Mouse (Mus musculus): ENCODE measurements around the gene Nfe2l3. TPM values are rescaled to one million over a fixed set of nuclear protein-coding genes. Genes with fewer than 3 reads are reported as not detected.

The Nfe2l3 gene
- polyA plus RNA-seq (2014; fragmentation: Illumina TruSeq; extraction: RNeasy Lipid Tissue Mini Kit (QIAGEN cat#74804); ENCODE audit: insufficient read depth, low read depth, low replicate concordance), result 1.8 TPM

GRCm38 (mm10) chr6:51432535-51433397 is at the start of gene Nfe2l3:
Gene Nfe2l3 (plus strand): TSS chr6:51432670.

GRCm38 (mm10) chr6:51469715-51470310 is 37.3 kb downstream of the Nfe2l3 start, which contains the start of gene Hnrnpa2b1:
Gene Hnrnpa2b1 (minus strand): TSS chr6:51469894.

GRCm38 (mm10) chr6:51470311-51471178 is 38.1 kb downstream of the Nfe2l3 start, which contains the start of gene Cbx3:
Gene Cbx3 (plus strand): TSS chr6:51470360.

Other genes with a start within 250 kb of the Nfe2l3 start
- gene Hnrnpa2b1, start 37.2 kb downstream of the Nfe2l3 start, polyA plus RNA-seq (2014; fragmentation: Illumina TruSeq; extraction: RNeasy Lipid Tissue Mini Kit (QIAGEN cat#74804); ENCODE audit: insufficient read depth, low read depth, low replicate concordance), result 417 TPM
- gene Cbx3, start 37.7 kb downstream of the Nfe2l3 start, polyA plus RNA-seq (2014; fragmentation: Illumina TruSeq; extraction: RNeasy Lipid Tissue Mini Kit (QIAGEN cat#74804); ENCODE audit: insufficient read depth, low read depth, low replicate concordance), result 88.8 TPM
- gene Snx10, start 91.2 kb downstream of the Nfe2l3 start, polyA plus RNA-seq (2014; fragmentation: Illumina TruSeq; extraction: RNeasy Lipid Tissue Mini Kit (QIAGEN cat#74804); ENCODE audit: insufficient read depth, low read depth, low replicate concordance), result 15.4 TPM